Mouse (Mus musculus): ENCODE data around the gene Mrps21. TPM values are rescaled to one million over a fixed set of nuclear protein-coding genes. Genes with fewer than 3 reads are reported as not detected.

Gene Mrps21
- polyA plus RNA-seq, 1 experiment from 2014 or later = 301 TPM

GRCm38 (mm10) chr3:95816681-95817080, 54.6 kb downstream of the Mrps21 start:
- Histone ChIP-seq H3K36me3 (ENCODE audit: control insufficient read depth, insufficient read depth, low read length) (no peaks in the 10 kb centered on the region), H3K9ac (ENCODE audit: low read length) (no peak overlapping the region), H3K9me3 (ENCODE audit: control insufficient read depth, low read length) (no peaks in the 10 kb centered on the region), H3K4me2 (replicated peaks; ENCODE audit: low read depth) (no peak overlapping the region; the same call in 1 of the 2 replicates), H3K27me3 (ENCODE audit: control insufficient read depth, insufficient read depth, low read length) (no peaks in the 10 kb centered on the region), H3K4me1 (replicated peaks; ENCODE audit: control insufficient read depth, insufficient read depth) (no peaks in the 10 kb centered on the region), H3K4me3 (ENCODE audit: low read depth, low read length) (no peak overlapping the region), H3K27ac (replicated peaks) (no peak overlapping the region)
- DNase-seq (ENCODE audit: low spot score) (no peak), ATAC-seq (ENCODE audit: low FRiP score, low TSS enrichment) (no peak)
- 72% methylated on average over 3 of the region's 3 CpGs for WGBS
- no peak for TF ChIP-seq EP300 (optimal IDR thresholded peaks at IDR 0.05)
- no peak for TF ChIP-seq CTCF (IDR thresholded peaks at IDR 0.05; ENCODE audit: low read depth)

Other genes starting within 250 kb of the Mrps21 start
- 42.3 and 44.2 TPM in 2 replicates for gene Ensa, start 246.5 kb downstream of the Mrps21 start, polyA plus RNA-seq (2015; fragmentation: Nextera tagmentation; extraction: Ambion mirVana)
- gene Mcl1, start 212.7 kb downstream of the Mrps21 start, polyA plus RNA-seq (2015; fragmentation: Nextera tagmentation; extraction: Ambion mirVana) = 57.9 and 59.2 TPM in 2 replicates
- gene Adamtsl4, start 183.6 kb downstream of the Mrps21 start, polyA plus RNA-seq (2015; fragmentation: Nextera tagmentation; extraction: Ambion mirVana) = 9.4 and 10.4 TPM in 2 replicates
- 254 and 328 TPM in 2 replicates for gene Ecm1, start 131.9 kb downstream of the Mrps21 start, polyA plus RNA-seq (2015; fragmentation: Nextera tagmentation; extraction: Ambion mirVana)
- 22.4 and 24.4 TPM in 2 replicates for gene Tars2, start 111.3 kb downstream of the Mrps21 start, polyA plus RNA-seq (2015; fragmentation: Nextera tagmentation; extraction: Ambion mirVana)
- 11.1 and 12.0 TPM in 2 replicates for gene Rprd2, start 52.7 kb downstream of the Mrps21 start, polyA plus RNA-seq (2015; fragmentation: Nextera tagmentation; extraction: Ambion mirVana)
- 12.9 and 13.8 TPM in 2 replicates for gene Prpf3, start 15.6 kb downstream of the Mrps21 start, polyA plus RNA-seq (2015; fragmentation: Nextera tagmentation; extraction: Ambion mirVana)
- 2.3 and 3.2 TPM in 2 replicates for gene Ciart, start 10.7 kb upstream of the Mrps21 start, polyA plus RNA-seq (2015; fragmentation: Nextera tagmentation; extraction: Ambion mirVana)
- gene BC028528, start 20.5 kb upstream of the Mrps21 start, polyA plus RNA-seq (2015; fragmentation: Nextera tagmentation; extraction: Ambion mirVana) = 14.2 and 14.8 TPM in 2 replicates
- gene Aph1a, start 22.4 kb upstream of the Mrps21 start, polyA plus RNA-seq (2015; fragmentation: Nextera tagmentation; extraction: Ambion mirVana) = 33.4 and 37.6 TPM in 2 replicates
- gene Car14, start 33.2 kb upstream of the Mrps21 start, polyA plus RNA-seq (2015; fragmentation: Nextera tagmentation; extraction: Ambion mirVana) = 0.68 and 1.1 TPM in 2 replicates
- 60.4 and 67.2 TPM in 2 replicates for gene Anp32e, start 57.7 kb upstream of the Mrps21 start, polyA plus RNA-seq (2015; fragmentation: Nextera tagmentation; extraction: Ambion mirVana)
- gene Plekho1, start 124.5 kb upstream of the Mrps21 start, polyA plus RNA-seq (2015; fragmentation: Nextera tagmentation; extraction: Ambion mirVana) = 26.1 and 30.6 TPM in 2 replicates
- 28.0 and 32.1 TPM in 2 replicates for gene Vps45, start 186.9 kb upstream of the Mrps21 start, polyA plus RNA-seq (2015; fragmentation: Nextera tagmentation; extraction: Ambion mirVana)
- gene Otud7b, start 233.0 kb upstream of the Mrps21 start, polyA plus RNA-seq (2015; fragmentation: Nextera tagmentation; extraction: Ambion mirVana) = 12.3 and 14.5 TPM in 2 replicates

Measured in stomach, postnatal 0 days (tissue).